Mouse (Mus musculus) G1E (cell line): ENCODE data around the gene Batf3.

Source experiments
- CTCF ChIP-seq: IDR thresholded peaks from 2 replicates; pipeline ENCODE4 v1.5.1; 2012; ENCODE audit warnings: low read depth, low read length, inconsistent platforms, mixed read lengths
- GATA1 ChIP-seq: IDR thresholded peaks from 2 replicates; pipeline ENCODE4 v1.6.1; 2012; ENCODE audit warnings: borderline replicate concordance, low read length, inconsistent platforms, mixed read lengths
- TAL1 ChIP-seq: conservative IDR thresholded peaks from 2 replicates; pipeline ENCODE4 v1.6.1; 2012; ENCODE audit warnings: low read depth, low read length, inconsistent platforms, mixed read lengths

DNA sequence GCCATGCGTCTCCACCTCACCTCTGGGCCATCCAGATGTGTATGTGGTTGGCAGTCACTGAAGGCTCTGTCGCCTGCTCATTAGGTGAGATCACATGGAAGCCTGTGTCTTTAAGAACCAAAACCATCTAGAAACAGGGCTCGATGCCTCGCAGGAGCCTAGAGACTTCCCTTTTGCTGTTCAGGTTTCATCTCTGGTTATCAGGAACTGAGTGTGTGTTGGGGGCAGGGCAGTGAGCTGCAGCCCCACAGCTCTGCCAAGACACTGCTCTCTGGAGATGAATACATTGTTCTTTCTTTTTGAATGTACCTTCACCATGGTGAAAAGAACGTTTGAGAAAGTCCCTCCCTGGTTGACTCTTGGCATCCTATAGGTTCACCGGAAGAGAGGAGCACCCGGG lies 17.2 kb downstream of the Batf3 start:
- no peak for TF ChIP-seq CTCF
- no peak for TF ChIP-seq GATA1
- no peak for TF ChIP-seq TAL1
